Mouse (Mus musculus): Measurements from ENCODE around the gene Dctn3. TPM values are rescaled to one million over a fixed set of nuclear protein-coding genes. Genes with fewer than 3 reads are reported as not detected.

Gene Dctn3
- polyA plus RNA-seq, 1 experiment from 2014 or later = 191 TPM

DNA sequence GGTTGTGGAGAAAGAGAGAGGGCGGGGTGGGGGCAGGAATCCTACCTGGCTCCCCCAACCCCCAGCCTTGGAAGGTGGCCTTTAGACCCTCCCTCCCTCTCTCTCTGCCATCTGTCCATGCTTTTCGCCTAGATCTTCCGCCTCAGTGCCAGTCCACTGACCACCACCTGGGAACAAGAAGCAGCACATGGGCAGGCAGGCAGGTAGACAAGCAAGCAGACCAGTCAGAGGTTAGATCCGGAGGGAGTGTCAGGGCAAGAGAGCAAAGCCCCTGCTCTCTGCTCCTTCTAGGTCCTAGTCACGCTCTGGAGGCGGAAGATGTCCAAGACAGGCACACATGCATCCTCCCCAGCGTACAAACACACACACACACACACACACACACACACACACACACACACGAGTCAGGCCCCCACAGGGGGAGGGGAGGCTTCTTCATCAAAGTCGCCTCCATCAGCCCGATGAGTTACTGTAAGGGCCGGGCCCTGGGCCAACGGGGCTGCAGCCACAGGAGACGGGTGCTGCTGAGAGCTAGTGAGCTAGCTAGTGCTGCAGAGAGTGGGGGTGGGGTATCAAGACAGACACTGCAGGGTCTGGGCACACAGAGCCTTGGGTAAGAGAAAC, 45.9 kb downstream of the Dctn3 start:
- H3K27me3 ChIP-seq = no peaks in the 10 kb centered on the region
- peaks cover 90% of the 10 kb centered on the region for H3K4me1 ChIP-seq
- no peak overlapping the region for H3K4me3 ChIP-seq
- no peak overlapping the region for H3K4me2 ChIP-seq (replicated peaks)
- peak overlapping the region; percentile 45; the same call in 1 of the 2 replicates for H3K27ac ChIP-seq
- peak; percentile 51; the same call in 1 of the 2 replicates for ATAC-seq (ENCODE audit: low FRiP score)
- WGBS = 44% methylated on average over 11 of the region's 13 CpGs
- peak overlapping the region; percentile 23; the same call in 1 of the 2 replicates for H3K9ac ChIP-seq
- peaks cover 4% of the 10 kb centered on the region; the same call in 1 of the 2 replicates for H3K36me3 ChIP-seq
- H3K9me3 ChIP-seq (replicated peaks) = no peaks in the 10 kb centered on the region

DNA sequence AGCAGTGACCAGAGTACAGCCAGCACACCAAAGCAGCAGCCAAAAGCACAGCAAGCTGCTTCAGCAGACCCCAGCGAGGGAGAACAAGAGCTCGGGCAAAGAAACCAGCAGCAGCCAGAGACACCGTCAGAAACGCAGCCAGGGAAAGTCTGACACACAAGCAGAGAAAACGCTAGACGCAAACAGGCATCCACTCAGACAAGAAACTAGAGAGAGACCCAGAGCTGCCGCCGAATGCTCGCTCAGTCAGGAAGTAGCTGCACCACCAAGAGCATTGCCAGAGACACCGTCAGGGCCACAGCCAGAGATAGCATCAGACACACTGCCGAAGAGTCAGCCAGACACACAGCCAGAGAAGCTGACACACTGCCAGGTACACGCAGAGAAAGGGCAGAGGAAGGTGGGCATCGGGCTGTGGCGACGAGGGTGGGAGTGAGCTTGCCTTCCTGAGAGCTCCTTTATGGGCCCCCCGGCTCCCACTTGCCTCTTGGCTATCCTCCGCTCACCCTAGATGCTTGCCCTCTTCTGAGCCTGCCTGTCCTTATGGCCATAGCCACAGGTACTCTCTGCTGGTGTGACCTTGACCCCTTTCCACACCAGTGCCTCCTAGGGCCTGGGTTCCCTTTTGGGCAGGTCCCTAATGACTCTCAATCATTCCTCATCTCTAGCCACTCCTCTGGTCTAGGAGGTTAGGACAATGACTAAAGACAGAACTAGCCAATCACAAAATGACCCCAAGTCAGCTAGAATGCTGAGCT, 46.5 kb downstream of the Dctn3 start:
- no peaks in the 10 kb centered on the region for H3K27me3 ChIP-seq
- no peak overlapping the region for H3K4me3 ChIP-seq
- peak overlapping the region; percentile 23; the same call in 1 of the 2 replicates for H3K9ac ChIP-seq
- WGBS = 76% methylated on average over 17 of the region's 17 CpGs
- peak overlapping the region; percentile 44; the same call in 1 of the 2 replicates for H3K27ac ChIP-seq
- no peaks in the 10 kb centered on the region for H3K9me3 ChIP-seq (replicated peaks)
- H3K36me3 ChIP-seq = peaks cover 4% of the 10 kb centered on the region; the same call in 1 of the 2 replicates
- H3K4me1 ChIP-seq = peaks cover 92% of the 10 kb centered on the region
- H3K4me2 ChIP-seq (replicated peaks) = no peak overlapping the region
- no peak for ATAC-seq (ENCODE audit: low FRiP score)

DNA sequence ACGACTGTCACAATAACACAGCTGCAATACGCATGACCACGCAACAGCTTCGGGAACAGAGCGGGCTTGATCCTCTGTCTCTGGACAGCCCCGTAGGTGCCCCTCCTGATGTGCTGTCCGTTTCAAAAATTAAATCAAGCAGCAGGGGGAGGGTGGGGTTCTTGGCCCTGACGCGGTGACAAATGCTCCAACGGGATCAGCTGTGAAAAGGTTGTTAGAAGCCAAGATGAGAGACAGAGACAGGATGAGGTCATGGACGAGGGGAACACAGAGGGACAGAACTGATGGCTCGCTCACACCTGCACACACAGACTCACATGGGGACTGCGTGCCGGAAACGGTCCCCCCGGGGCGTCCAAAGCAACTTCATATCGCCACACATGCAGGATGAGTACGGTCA, 49.8 kb downstream of the Dctn3 start:
- Histone ChIP-seq H3K4me3 (no peak overlapping the region), H3K27me3 (no peaks in the 10 kb centered on the region), H3K9ac (no peak overlapping the region; the same call in 1 of the 2 replicates), H3K27ac (peak overlapping the region; percentile 77), H3K4me1 (peaks cover 78% of the 10 kb centered on the region), H3K36me3 (peaks cover 13% of the 10 kb centered on the region; the same call in 1 of the 2 replicates), H3K9me3 (replicated peaks) (no peaks in the 10 kb centered on the region), H3K4me2 (replicated peaks) (no peak overlapping the region)
- ATAC-seq (ENCODE audit: low FRiP score) = no peak
- WGBS = 46% methylated on average over 19 of the region's 19 CpGs

DNA sequence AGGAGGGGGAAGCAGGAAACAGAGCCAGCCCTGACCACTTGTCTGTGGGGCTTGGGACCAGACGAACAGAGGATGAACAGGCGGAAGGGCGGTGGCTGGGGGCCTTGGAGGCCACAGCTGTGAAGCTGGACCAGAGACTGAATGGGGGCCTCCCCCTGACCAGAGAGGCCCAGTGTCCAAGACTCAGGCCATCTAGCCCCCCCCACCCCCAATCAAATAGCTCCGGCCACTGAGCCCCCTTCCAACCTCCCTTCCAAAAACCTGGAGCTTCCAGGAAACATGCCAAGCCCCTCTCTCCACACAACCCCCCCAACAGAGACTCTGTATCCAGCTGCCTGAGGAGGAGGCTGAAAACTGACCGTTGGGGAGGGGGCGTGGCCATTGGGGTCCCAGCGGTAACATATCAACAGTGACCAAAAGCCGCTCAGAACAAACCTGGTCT, 50.4 kb downstream of the Dctn3 start:
- H3K4me3 ChIP-seq = no peak overlapping the region
- no peak for ATAC-seq (ENCODE audit: low FRiP score)

DNA sequence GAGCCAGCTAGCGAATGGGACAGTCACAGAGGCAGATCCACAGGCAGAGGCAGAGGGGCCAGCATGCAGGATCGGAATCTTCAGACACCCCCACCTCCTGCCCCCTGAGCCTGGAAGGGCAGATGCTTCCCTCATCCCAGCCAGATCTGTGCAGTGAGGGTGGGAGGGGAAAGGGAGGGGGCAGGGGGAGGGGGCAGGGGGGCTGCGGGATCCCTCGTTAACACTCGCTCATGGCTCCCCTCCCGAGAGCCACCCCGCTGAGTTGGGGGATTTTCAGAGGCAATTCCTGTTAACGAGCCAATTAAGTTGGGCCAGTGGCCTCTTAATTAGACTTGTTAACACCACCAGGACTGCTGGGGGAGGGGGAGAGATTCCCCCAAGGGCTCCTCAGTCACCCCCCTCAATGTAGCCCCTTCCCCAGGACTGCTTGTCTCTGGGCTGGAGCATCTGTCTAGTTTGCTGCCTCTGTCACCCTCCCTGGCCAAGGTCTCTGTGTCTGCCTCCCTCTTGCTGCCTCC, 50.9 kb downstream of the Dctn3 start:
- Histone ChIP-seq H3K4me2 (replicated peaks) (peak overlapping the region; percentile 22; the same call in 1 of the 2 replicates), H3K9ac (peak overlapping the region; percentile 49), H3K36me3 (peaks cover 13% of the 10 kb centered on the region; the same call in 1 of the 2 replicates), H3K27ac (peak overlapping the region; percentile 77), H3K27me3 (no peaks in the 10 kb centered on the region), H3K9me3 (replicated peaks) (no peaks in the 10 kb centered on the region), H3K4me3 (no peak overlapping the region), H3K4me1 (peaks cover 68% of the 10 kb centered on the region)
- WGBS = 11% methylated on average over 8 of the region's 8 CpGs
- ATAC-seq (ENCODE audit: low FRiP score) = peak; percentile 63

More for the DNA sequence above, 50.4 kb downstream of the Dctn3 start:
- peaks cover 13% of the 10 kb centered on the region; the same call in 1 of the 2 replicates for H3K36me3 ChIP-seq
- peak overlapping the region; percentile 49; the same call in 1 of the 2 replicates for H3K9ac ChIP-seq
- H3K4me2 ChIP-seq (replicated peaks) = peak overlapping the region; percentile 22; the same call in 1 of the 2 replicates
- 36% methylated on average over 8 of the region's 8 CpGs for WGBS
- H3K9me3 ChIP-seq (replicated peaks) = no peaks in the 10 kb centered on the region
- peaks cover 72% of the 10 kb centered on the region for H3K4me1 ChIP-seq
- H3K27me3 ChIP-seq = no peaks in the 10 kb centered on the region
- H3K27ac ChIP-seq = peak overlapping the region; percentile 77

DNA sequence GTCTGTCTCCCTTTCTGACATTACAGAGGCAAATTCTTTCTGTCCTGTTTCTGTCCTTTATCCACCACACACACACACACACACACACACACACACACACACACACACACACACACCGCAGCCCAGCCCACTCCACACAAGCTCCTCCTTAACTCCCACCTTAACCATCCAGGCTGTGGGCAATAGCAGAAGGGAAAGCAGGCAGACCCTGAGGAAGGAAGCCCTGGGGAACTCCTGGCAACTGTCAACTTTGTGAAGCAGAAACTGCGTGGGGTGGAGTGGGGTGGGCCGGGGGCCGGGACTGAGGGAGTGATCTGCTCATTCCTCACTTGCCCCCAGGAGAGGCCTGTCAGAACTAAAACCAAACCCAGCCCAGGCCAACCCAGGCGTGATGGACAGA, 51.5 kb downstream of the Dctn3 start:
- H3K27ac ChIP-seq = peak overlapping the region; percentile 23; the same call in 1 of the 2 replicates
- H3K9ac ChIP-seq = peak overlapping the region; percentile 49
- H3K4me1 ChIP-seq = peaks cover 67% of the 10 kb centered on the region

DNA sequence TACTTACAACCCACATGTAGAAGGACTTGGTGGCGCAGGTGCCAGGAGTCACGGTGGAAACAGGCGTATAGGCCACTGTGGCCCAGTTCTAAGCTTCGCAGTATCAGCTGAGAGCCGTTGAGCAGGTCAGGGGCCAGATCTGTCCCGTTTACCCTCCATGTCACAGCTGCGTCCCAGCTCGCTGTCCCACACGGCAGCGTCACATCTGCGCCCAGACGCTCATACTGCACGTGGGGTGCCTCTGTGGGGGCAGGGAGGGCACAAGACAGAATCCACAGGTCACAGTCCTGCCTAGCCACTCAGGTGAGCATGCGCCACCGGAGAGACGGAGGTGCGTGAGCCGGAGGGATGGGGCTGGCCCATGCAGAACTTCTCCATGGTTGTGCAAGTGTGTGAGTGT, 52.1 kb downstream of the Dctn3 start:
- H3K4me1 ChIP-seq = peaks cover 61% of the 10 kb centered on the region
- WGBS = 79% methylated on average over 18 of the region's 18 CpGs
- H3K36me3 ChIP-seq = peaks cover 17% of the 10 kb centered on the region; the same call in 1 of the 2 replicates
- H3K9me3 ChIP-seq (replicated peaks) = no peaks in the 10 kb centered on the region
- no peak overlapping the region for H3K4me2 ChIP-seq (replicated peaks)
- H3K9ac ChIP-seq = no peak overlapping the region
- H3K27ac ChIP-seq = no peak overlapping the region
- ATAC-seq (ENCODE audit: low FRiP score) = no peak
- no peak overlapping the region for H3K4me3 ChIP-seq
- H3K27me3 ChIP-seq = no peaks in the 10 kb centered on the region; the same call in 1 of the 2 replicates

More for the DNA sequence above, 51.5 kb downstream of the Dctn3 start:
- no peaks in the 10 kb centered on the region for H3K9me3 ChIP-seq (replicated peaks)
- peak; percentile 1; the same call in 1 of the 2 replicates for ATAC-seq (ENCODE audit: low FRiP score)
- 23% methylated on average over 5 of the region's 5 CpGs for WGBS
- H3K27me3 ChIP-seq = no peaks in the 10 kb centered on the region; the same call in 1 of the 2 replicates
- no peak overlapping the region for H3K4me3 ChIP-seq
- peaks cover 16% of the 10 kb centered on the region; the same call in 1 of the 2 replicates for H3K36me3 ChIP-seq
- 0 out of 2 replicates have a peak overlapping the region, but pooled peaks have one; percentile 22 for H3K4me2 ChIP-seq (replicated peaks)

DNA sequence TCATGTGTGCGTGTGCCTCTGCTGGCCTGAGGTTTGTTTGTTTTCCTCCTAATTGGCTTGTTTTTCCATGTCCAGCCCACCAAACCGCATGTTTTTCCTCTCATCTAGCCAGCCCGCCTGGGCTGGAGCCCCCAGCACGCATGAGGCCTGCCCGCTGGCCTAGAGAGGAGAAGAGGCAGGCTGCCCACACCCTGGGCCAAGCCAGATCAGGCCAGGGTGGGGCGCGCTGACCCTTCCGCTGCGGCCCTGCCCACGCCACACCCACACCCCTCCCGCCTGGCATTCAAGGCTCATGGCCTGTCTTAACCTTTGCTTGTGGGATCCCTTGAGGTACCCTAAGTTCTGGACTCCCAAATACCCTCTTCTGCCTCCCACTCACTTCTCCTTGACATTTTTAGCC, 56.3 kb downstream of the Dctn3 start:
- H3K27me3 ChIP-seq = no peaks in the 10 kb centered on the region; the same call in 1 of the 2 replicates
- H3K4me1 ChIP-seq = peaks cover 66% of the 10 kb centered on the region
- no peak overlapping the region for H3K4me3 ChIP-seq
- no peak for ATAC-seq (ENCODE audit: low FRiP score)
- 0 out of 2 replicates have a peak overlapping the region, but pooled peaks have one; percentile 3 for H3K9ac ChIP-seq
- H3K4me2 ChIP-seq (replicated peaks) = no peak overlapping the region
- WGBS = 67% methylated on average over 10 of the region's 11 CpGs
- no peaks in the 10 kb centered on the region for H3K9me3 ChIP-seq (replicated peaks)
- no peak overlapping the region for H3K27ac ChIP-seq
- H3K36me3 ChIP-seq = peaks cover 19% of the 10 kb centered on the region

DNA sequence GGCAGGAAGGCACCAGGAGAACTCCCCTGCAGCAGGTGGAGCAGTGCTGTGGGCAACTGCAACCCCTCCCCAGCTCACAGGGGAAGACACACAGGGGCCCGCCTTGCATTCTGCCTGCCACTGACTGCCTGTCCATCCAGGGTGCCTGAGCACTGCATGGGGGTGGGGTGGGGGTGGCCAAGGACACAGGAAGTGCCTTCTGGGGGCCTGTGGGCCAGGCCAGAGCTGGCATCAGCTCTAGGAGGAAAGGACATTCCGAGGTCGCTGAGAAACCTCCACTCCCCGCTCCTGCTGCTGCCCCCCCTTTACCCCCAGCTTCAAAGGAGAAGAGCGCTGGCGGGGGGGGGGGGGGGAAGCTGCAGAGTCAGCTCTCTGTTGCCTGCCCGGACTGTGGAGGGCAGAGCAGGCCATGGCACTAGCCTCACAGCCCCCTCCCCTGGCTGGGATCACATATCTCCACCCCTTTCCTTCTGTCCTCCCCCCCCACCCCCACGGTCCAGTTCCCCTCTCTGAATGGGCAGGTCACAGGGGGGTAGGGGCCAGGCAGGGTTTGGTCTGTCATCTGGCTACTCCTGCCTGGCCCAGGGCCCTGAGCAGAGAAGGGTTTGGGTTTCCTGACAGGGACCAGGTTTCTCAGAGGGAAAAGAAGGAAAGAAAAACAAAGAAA, 57.8 kb downstream of the Dctn3 start:
- Histone ChIP-seq H3K4me2 (replicated peaks) (peak overlapping the region; percentile 9), H3K4me3 (no peak overlapping the region), H3K9me3 (replicated peaks) (no peaks in the 10 kb centered on the region), H3K27ac (peak overlapping the region; percentile 74), H3K27me3 (no peaks in the 10 kb centered on the region; the same call in 1 of the 2 replicates), H3K4me1 (peaks cover 67% of the 10 kb centered on the region), H3K36me3 (peaks cover 11% of the 10 kb centered on the region), H3K9ac (peak overlapping the region; percentile 44)
- no peak; the same call in 1 of the 2 replicates for ATAC-seq (ENCODE audit: low FRiP score)
- 10% methylated on average over 6 of the region's 8 CpGs for WGBS
